Mouse (Mus musculus) layer of hippocampus, postnatal 10 days (tissue): Measurements from ENCODE around the gene Blvrb. TPM values are rescaled to one million over a fixed set of nuclear protein-coding genes. Genes with fewer than 3 reads are reported as not detected.
"Not testable (repeated sequence)": the region's sequence is repeated elsewhere in the genome, so short reads cannot be mapped to it uniquely, and the experiment has no call there.

ENCODE experiments used
- DNase-seq, 2 experiments: peaks; one replicate each; pipeline ENCODE4 v3.0.0; 2021; ENCODE audit warnings: low spot score in 2 of 2
- total RNA-seq, 2 experiments: library from RNA; stranded (reverse); gene quantifications; 2 replicates each; pipeline ENCODE4 v1.2.3; 2021

Blvrb gene
- total RNA-seq, 2 experiments from 2014 or later: 16.5 to 17.1 TPM

GRCm38 (mm10) chr7:27480927-27481626 is 33.3 kb downstream of the Blvrb start:
- no peak for DNase-seq

GRCm38 (mm10) chr7:27481627-27481969 is 33.8 kb downstream of the Blvrb start:
- DNase-seq: peak; percentile 61 to 76

GRCm38 (mm10) chr7:27483860-27484259 is 36.1 kb downstream of the Blvrb start:
- no peak for DNase-seq

DNA sequence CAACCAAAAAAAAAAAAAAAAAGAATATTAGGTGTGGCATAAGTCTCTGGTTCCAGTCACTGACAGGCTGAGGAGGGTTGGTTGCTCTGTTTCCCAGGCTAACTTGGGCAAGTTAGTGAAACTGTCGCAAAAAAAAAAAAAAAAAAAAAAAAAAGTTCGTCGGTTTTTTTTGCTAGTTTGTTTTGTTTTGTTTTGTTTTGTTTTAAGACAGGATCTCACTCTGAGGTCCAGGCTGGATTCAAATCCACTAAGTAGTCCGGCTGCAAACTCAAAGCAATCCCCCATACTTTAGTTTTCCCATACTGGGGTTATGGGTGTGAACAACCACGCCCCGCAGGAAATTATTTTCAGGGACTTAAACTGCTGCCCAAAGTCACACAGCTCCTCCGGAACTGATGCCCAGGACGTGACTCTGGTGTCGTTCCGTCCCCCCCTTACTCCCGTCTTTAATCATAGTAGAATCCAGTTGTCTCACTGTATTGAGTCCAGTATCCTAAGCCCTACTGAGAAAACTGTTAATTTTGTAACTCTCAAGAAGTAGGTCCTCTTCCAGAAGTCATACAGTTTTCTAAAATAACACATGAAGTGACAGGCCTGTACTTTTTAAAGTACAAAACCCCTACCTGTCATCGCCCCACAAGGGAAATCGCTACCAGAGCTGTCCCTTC is 38.5 kb downstream of the Blvrb start:
- DNase-seq: no peak

DNA sequence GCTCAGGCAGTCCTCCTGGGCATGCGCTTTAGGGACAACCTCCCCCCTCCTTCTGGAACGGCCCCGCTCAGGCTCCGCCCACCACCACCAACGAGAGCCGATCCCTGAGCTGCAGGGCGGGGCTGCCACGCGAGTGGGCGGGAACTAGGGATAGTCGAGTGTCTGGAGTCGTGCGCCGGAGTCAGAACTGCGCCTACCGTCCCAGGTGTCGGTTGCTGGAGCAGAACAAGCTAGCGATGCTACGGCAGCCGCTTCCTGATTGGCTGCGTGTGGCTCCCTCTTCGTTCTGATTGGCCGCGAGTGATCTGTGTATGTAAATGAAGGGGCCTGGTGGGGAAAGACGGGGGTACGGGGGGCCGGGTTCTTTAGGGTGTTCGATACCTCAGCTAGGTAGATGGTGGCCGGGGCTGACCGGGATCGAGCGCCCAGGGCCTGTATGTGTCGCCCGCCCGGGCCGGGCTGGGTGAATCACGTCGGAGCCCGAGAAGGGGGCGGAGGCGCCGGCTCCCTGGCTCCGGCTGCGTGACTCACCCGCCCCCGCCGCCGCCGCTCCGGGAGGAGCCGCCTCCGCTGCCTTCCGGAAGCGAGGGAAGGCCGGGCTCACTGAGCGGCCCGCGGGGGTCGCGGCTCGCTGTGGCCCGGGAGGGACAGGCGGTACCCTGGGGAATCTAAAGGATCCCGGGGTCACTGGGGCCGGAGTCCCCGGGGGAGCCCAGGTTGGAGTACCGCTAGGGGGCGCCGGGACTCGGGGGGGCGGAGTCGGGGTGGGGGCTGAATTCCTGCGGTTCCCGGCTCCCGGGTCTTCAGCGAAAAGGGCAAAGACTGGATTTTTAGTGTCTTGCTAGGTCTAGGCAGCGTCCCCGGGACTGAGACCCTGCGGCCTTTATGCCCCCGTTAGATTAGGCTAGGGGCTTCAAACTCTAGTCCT is 39.3 kb downstream of the Blvrb start, which contains the start of gene Sertad1:
TSS of gene Sertad1 (plus strand) at position 141 of the 928 bp plus-strand sequence.
- DNase-seq: peak; percentile 98 to 99

GRCm38 (mm10) chr7:27487740-27488268 is 40.0 kb downstream of the Blvrb start:
- peak; percentile 48 to 60 for DNase-seq

GRCm38 (mm10) chr7:27489270-27489869 is 41.6 kb downstream of the Blvrb start:
- no peak for DNase-seq

DNA sequence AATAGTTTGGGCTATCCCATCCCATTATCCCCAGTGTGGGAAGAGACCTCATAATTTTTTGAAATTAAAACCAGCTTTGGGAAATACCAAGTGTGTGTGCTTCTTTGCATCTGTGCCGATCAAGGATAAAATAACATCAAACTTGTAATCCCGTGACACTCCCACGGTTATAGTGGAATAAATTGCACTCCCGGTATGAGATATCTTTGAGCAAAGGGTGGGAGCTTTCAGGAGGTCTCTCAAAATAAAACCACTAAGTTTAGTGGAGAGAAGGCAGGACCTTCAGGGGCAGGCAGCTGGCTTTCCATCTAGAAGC is 42.4 kb downstream of the Blvrb start:
- no peak for DNase-seq

DNA sequence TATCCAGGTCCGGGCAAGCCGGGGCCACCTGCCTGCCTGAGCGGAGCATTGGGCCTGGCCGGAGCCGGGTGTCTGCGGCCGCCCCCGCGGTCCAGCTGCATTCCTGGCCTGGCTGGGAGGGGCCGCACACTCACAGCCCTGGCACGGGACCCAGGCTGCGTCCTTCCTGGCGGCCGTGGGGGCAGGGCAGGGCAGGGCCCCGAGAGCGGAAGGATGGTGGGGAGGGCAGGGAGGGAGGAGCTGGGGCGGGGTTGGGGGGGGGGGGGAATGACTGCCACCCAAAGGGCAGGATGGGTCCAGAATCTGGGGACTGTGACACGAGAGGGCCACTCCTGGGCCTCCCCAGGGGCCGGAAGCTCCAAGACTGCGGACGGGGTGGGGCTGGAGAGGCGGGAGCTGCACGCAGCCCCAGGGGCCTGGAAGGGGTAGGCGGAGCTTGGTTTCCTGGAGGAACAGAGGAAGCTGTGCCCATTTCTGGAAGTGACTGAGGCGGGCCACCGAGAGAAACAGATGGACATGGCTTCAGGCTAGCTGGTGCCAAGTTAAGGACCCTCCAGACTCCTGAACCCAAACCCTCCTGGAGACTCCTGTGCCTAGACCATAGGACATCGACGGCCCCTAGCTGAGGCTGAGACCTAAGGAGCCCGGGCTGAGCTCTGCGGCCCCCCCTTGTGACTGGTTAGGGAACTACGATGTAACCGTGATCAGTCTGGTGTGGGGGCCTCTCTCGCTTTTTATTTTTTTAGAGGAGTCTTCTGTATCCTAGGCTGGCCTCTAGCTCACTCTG is 43.0 kb downstream of the Blvrb start:
- peak; percentile 83 to 87 for DNase-seq

DNA sequence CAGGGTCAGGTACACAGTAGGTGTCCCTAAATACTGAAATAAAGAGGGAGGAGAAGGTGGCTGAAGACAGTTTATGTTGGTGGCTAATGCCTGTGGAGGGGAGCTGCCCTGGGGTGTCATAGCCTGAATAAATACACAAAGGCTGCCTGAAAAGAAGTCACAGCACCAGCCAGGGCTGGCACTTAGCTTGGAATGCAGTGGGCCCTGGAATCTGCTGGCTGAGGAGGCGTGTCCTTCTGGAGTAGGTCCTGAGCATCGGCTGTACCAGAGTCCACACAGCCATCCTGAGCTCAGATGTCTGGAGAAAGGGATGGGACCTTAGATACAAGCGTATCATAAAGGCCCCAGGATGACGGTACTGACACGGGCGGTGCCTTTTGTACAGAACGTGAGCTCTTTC is 44.1 kb downstream of the Blvrb start:
- no peak for DNase-seq

- DNase-seq: no peak
Observed at GRCm38 (mm10) chr7:27493022-27493421, 45.2 kb downstream of the Blvrb start.

DNA sequence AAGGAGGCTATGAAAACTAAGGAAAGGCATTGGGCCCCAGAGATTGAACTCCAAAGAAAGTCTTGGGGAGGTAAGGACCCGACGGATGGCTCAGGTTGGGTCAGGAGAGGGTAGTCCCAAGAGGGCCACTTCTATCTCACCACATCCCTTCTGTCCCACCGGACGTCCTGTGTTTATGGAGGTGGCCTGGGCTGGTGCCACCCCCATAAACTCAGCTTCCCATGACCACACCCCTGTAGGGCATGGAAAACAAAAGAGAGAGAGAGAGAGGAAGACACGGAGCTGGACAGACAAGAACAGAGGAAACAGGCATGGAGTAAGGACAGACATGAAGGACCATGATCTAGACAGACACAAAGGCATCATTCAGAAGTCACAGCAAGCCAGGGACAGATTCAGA is 45.7 kb downstream of the Blvrb start:
- no peak for DNase-seq

GRCm38 (mm10) chr7:27494659-27495367 is 47.0 kb downstream of the Blvrb start:
- DNase-seq: not testable (repeated sequence)

- DNase-seq: no peak
Observed at GRCm38 (mm10) chr7:27499036-27499435, 51.3 kb downstream of the Blvrb start, which contains the start of gene Prx. Prx (plus strand) TSS chr7:27499324.

- DNase-seq: no peak
Observed at GRCm38 (mm10) chr7:27501620-27502019, 53.8 kb downstream of the Blvrb start.

- DNase-seq: no peak
Observed at GRCm38 (mm10) chr7:27506765-27507370, 59.1 kb downstream of the Blvrb start.

GRCm38 (mm10) chr7:27507711-27508647 is 60.2 kb downstream of the Blvrb start:
- peak; percentile 89 to 93 for DNase-seq

DNA sequence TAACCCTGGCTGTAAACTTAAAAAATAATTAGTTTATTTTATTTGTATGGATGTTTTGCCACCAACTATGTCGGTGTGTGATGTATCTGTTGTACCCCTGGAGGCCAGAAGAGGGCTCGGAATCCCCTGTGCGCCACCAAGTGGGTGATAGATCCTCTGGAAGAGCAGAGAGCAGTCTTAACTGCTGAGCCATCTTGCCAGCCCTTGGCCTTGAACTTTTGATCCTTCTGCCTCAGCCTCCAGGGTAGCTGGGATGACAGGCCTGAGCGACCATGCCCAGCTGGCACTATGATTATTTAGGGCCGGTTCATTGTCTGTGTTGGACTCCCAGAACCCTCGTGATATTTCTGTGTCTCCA is 60.8 kb downstream of the Blvrb start:
- DNase-seq: peak; percentile 56 to 67
